Mouse (Mus musculus) layer of hippocampus, postnatal 36 days (tissue): ENCODE data around the gene Gtse1. TPM values are rescaled to one million over a fixed set of nuclear protein-coding genes. Genes with fewer than 3 reads are reported as not detected.

ENCODE experiments used
- total RNA-seq, 2 experiments: library from RNA; stranded (reverse); gene quantifications; 2 replicates each; pipeline ENCODE4 v1.2.3; 2021

Gene Gtse1
- total RNA-seq, 2 experiments from 2014 or later, result 0.61 to 0.67 TPM

Other genes starting within 250 kb of the Gtse1 start
- 1 to 10 TPM; 3.9 to 4.9 TPM for gene Ppara, start 124.8 kb upstream of the Gtse1 start, total RNA-seq
- 10 to 100 TPM; 17.5 to 20.6 TPM for gene Cdpf1, start 48.0 kb upstream of the Gtse1 start, total RNA-seq
- gene Pkdrej, start 38.0 kb upstream of the Gtse1 start, total RNA-seq, result under 1 TPM; 0.53 to 0.62 TPM
- 1 to 10 TPM; 4.4 to 7.7 TPM for gene Ttc38, start 27.4 kb upstream of the Gtse1 start, total RNA-seq
- 10 to 100 TPM; 33.9 to 36.8 TPM for gene Trmu, start 19.6 kb downstream of the Gtse1 start, total RNA-seq
- gene Celsr1, start 174.0 kb downstream of the Gtse1 start, total RNA-seq, result 1 to 10 TPM; 4.1 to 4.7 TPM
- gene Gramd4, start 197.9 kb downstream of the Gtse1 start, total RNA-seq, result 10 to 100 TPM; 25.4 to 30.9 TPM